Comparison of ENCODE assay signal across 8 mouse cellular contexts in the genomic region with DNA sequence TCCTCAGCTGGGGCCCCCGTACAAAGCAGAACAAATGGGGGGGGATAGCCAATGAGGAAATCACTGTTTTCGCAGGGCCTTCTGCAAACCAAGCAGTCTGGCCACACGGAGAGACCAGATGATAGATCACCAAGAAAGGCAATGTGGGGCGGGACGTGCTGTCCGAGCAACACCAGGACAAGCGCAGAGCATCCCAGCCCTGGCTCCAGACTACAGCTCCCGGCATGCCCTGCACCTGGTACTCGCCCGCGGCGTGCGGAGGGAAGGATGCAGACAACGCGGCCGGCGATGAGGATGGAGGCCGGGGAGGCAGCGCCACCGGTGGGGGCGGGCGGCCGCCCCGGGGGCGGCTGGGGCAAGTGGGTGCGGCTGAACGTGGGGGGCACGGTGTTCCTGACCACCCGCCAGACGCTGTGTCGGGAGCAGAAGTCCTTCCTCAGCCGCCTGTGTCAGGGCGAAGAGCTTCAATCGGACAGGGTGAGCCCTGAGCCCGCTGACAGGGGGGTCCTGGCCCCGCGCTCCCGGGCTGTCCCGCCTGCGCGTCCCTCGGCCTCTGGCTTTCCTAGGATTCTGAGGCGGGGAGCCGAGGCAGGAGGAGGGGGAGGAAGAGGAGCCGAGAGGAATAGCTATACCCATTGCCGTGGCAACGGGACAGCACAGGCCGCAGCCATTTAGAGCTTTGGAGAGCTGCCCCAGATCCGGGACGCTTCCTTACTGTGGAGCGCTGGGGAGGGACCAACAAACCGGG. TPM values are rescaled to one million over a fixed set of nuclear protein-coding genes. Genes with fewer than 3 reads are reported as not detected.
DNase-seq lines count a peak whose midpoint lies in the region; ATAC-seq and TF ChIP-seq lines count a peak whose summit lies in the region.

A gene (plus strand): TSS at position 174 of the 748 bp plus-strand sequence.

- H3K4me1 ChIP-seq in embryonic facial prominence, embryonic 15.5 days, result peaks cover 25% of the 10 kb centered on the region
- H3K4me1 ChIP-seq in heart, embryonic 12.5 days (replicated peaks), result peaks cover 12% of the 10 kb centered on the region
- peaks cover 31% of the 10 kb centered on the region for H3K4me1 ChIP-seq in kidney, embryonic 15.5 days
- peaks cover 19% of the 10 kb centered on the region for H3K4me1 ChIP-seq in limb, embryonic 15.5 days
- peaks cover 15% of the 10 kb centered on the region for H3K4me1 ChIP-seq in midbrain, embryonic 15.5 days
- 0 out of 2 replicates have a peak, but pooled peaks cover 3% of the 10 kb centered on the region for H3K4me1 ChIP-seq in stomach, postnatal 0 days (replicated peaks; ENCODE audit: control insufficient read depth, insufficient read depth)

- peak; percentile 78 for DNase-seq in 3T3-L1 (ENCODE audit: low read depth, low spot score)
- DNase-seq in adrenal gland, postnatal 4 days (ENCODE audit: low spot score in 2 of 2), result peak in 1 of 2 experiments; percentile 67
- DNase-seq in stomach, postnatal 0 days (ENCODE audit: low spot score), result peak; percentile 65

- peak within 1 kb of the TSS; percentile 76 for H3K4me3 ChIP-seq in embryonic facial prominence, embryonic 15.5 days (replicated peaks)
- peak within 1 kb of the TSS; percentile 64 for H3K4me3 ChIP-seq in heart, embryonic 12.5 days
- H3K4me3 ChIP-seq in kidney, embryonic 15.5 days (replicated peaks), result peak within 1 kb of the TSS; percentile 64
- peak within 1 kb of the TSS; percentile 68 for H3K4me3 ChIP-seq in limb, embryonic 15.5 days
- H3K4me3 ChIP-seq in midbrain, embryonic 15.5 days, result peak within 1 kb of the TSS; percentile 80
- H3K4me3 ChIP-seq in stomach, postnatal 0 days (ENCODE audit: low read depth, low read length), result peak within 1 kb of the TSS; percentile 67

- H3K36me3 ChIP-seq in embryonic facial prominence, embryonic 15.5 days, result peaks cover 21% of the 10 kb centered on the region
- H3K36me3 ChIP-seq in heart, embryonic 12.5 days, result peaks cover 8% of the 10 kb centered on the region; the same call in 1 of the 2 replicates
- peaks cover 22% of the 10 kb centered on the region for H3K36me3 ChIP-seq in kidney, embryonic 15.5 days
- peaks cover 21% of the 10 kb centered on the region for H3K36me3 ChIP-seq in limb, embryonic 15.5 days
- H3K36me3 ChIP-seq in midbrain, embryonic 15.5 days (replicated peaks), result 0 out of 2 replicates have a peak, but pooled peaks cover 5% of the 10 kb centered on the region
- H3K36me3 ChIP-seq in stomach, postnatal 0 days (ENCODE audit: control insufficient read depth, insufficient read depth, low read length), result peaks cover 4% of the 10 kb centered on the region; the same call in 1 of the 2 replicates

- WGBS in embryonic facial prominence, embryonic 15.5 days, result 2% methylated on average over 50 of the region's 52 CpGs
- WGBS in heart, embryonic 12.5 days, result 1% methylated on average over 52 of the region's 52 CpGs
- under 1% methylated on average over 52 of the region's 52 CpGs for WGBS in kidney, embryonic 15.5 days
- under 1% methylated on average over 52 of the region's 52 CpGs for WGBS in limb, embryonic 15.5 days
- WGBS in midbrain, embryonic 15.5 days, result 1% methylated on average over 52 of the region's 52 CpGs
- WGBS in stomach, postnatal 0 days, result 2% methylated on average over 46 of the region's 52 CpGs

- no peaks in the 10 kb centered on the region for H3K27me3 ChIP-seq in embryonic facial prominence, embryonic 15.5 days
- peaks cover 23% of the 10 kb centered on the region for H3K27me3 ChIP-seq in heart, embryonic 12.5 days (replicated peaks)
- H3K27me3 ChIP-seq in kidney, embryonic 15.5 days, result 0 out of 2 replicates have a peak, but pooled peaks cover 7% of the 10 kb centered on the region
- H3K27me3 ChIP-seq in limb, embryonic 15.5 days, result peaks cover 8% of the 10 kb centered on the region; the same call in 1 of the 2 replicates
- no peaks in the 10 kb centered on the region for H3K27me3 ChIP-seq in midbrain, embryonic 15.5 days (replicated peaks)
- no peaks in the 10 kb centered on the region for H3K27me3 ChIP-seq in stomach, postnatal 0 days (ENCODE audit: control insufficient read depth, insufficient read depth, low read length)

- peak; percentile 83 for ATAC-seq in embryonic facial prominence, embryonic 15.5 days (ENCODE audit: insufficient number of reproducible peaks, low FRiP score, low TSS enrichment, low read depth)
- peak; percentile 67 for ATAC-seq in heart, embryonic 12.5 days (ENCODE audit: insufficient number of reproducible peaks, low FRiP score)
- ATAC-seq in kidney, embryonic 15.5 days (replicated peaks; ENCODE audit: low FRiP score), result peak; percentile 82
- ATAC-seq in limb, embryonic 15.5 days (ENCODE audit: insufficient number of reproducible peaks, low FRiP score, low TSS enrichment, low read depth), result peak; percentile 80
- peak; percentile 93 for ATAC-seq in midbrain, embryonic 15.5 days (replicated peaks)
- ATAC-seq in stomach, postnatal 0 days (ENCODE audit: low FRiP score, low TSS enrichment), result peak; percentile 73; the same call in 1 of the 2 replicates

- H3K4me2 ChIP-seq in embryonic facial prominence, embryonic 15.5 days (replicated peaks), result peak within 1 kb of the TSS; percentile 73
- H3K4me2 ChIP-seq in heart, embryonic 12.5 days, result peak within 1 kb of the TSS; percentile 76
- H3K4me2 ChIP-seq in kidney, embryonic 15.5 days, result peak within 1 kb of the TSS; percentile 86
- peak within 1 kb of the TSS; percentile 80 for H3K4me2 ChIP-seq in limb, embryonic 15.5 days
- H3K4me2 ChIP-seq in midbrain, embryonic 15.5 days, result peak within 1 kb of the TSS; percentile 77
- peak within 1 kb of the TSS; percentile 80 for H3K4me2 ChIP-seq in stomach, postnatal 0 days (replicated peaks; ENCODE audit: low read depth)

- H3K9ac ChIP-seq in embryonic facial prominence, embryonic 15.5 days, result peak within 1 kb of the TSS; percentile 53
- peak within 1 kb of the TSS; percentile 70 for H3K9ac ChIP-seq in heart, embryonic 12.5 days
- peak within 1 kb of the TSS; percentile 61 for H3K9ac ChIP-seq in kidney, embryonic 15.5 days
- peak within 1 kb of the TSS; percentile 76 for H3K9ac ChIP-seq in limb, embryonic 15.5 days
- peak within 1 kb of the TSS; percentile 89 for H3K9ac ChIP-seq in midbrain, embryonic 15.5 days
- H3K9ac ChIP-seq in stomach, postnatal 0 days (ENCODE audit: low read length), result peak within 1 kb of the TSS; percentile 59

- TF ChIP-seq EP300 in stomach, postnatal 0 days (optimal IDR thresholded peaks at IDR 0.05), result no peak

- H3K27ac ChIP-seq in embryonic facial prominence, embryonic 15.5 days (replicated peaks), result peak within 1 kb of the TSS; percentile 76
- H3K27ac ChIP-seq in heart, embryonic 12.5 days (ENCODE audit: poor library complexity, severe bottlenecking), result no peak within 1 kb of the TSS
- H3K27ac ChIP-seq in kidney, embryonic 15.5 days, result peak within 1 kb of the TSS; percentile 81
- H3K27ac ChIP-seq in limb, embryonic 15.5 days, result peak within 1 kb of the TSS; percentile 63
- H3K27ac ChIP-seq in midbrain, embryonic 15.5 days, result peak within 1 kb of the TSS; percentile 73
- H3K27ac ChIP-seq in stomach, postnatal 0 days (replicated peaks), result peak within 1 kb of the TSS; percentile 77

- no peaks in the 10 kb centered on the region for H3K9me3 ChIP-seq in embryonic facial prominence, embryonic 15.5 days (replicated peaks)
- H3K9me3 ChIP-seq in heart, embryonic 12.5 days (replicated peaks), result no peaks in the 10 kb centered on the region
- no peaks in the 10 kb centered on the region for H3K9me3 ChIP-seq in kidney, embryonic 15.5 days (replicated peaks)
- no peaks in the 10 kb centered on the region for H3K9me3 ChIP-seq in limb, embryonic 15.5 days
- H3K9me3 ChIP-seq in midbrain, embryonic 15.5 days, result no peaks in the 10 kb centered on the region
- H3K9me3 ChIP-seq in stomach, postnatal 0 days (ENCODE audit: control insufficient read depth, low read length), result no peaks in the 10 kb centered on the region

- no peak; the same call in 1 of the 2 replicates for TF ChIP-seq CTCF in stomach, postnatal 0 days (IDR thresholded peaks at IDR 0.05; ENCODE audit: low read depth)

RNA-seq across cellular contexts. Expression of the gene that starts here (rescaled TPM):
- 100 to 1,000 TPM; 107 to 113 TPM for total RNA-seq in adrenal gland, postnatal 4 days (2021)
- polyA plus RNA-seq in embryonic facial prominence, embryonic 15.5 days (2015; fragmentation: Nextera tagmentation; extraction: Ambion mirVana), result 59.0 and 62.5 TPM in 2 replicates
- 19.9 and 21.6 TPM in 2 replicates for polyA plus RNA-seq in heart, embryonic 12.5 days (2016; fragmentation: Nextera tagmentation; extraction: Ambion mirVana)
- polyA plus RNA-seq in kidney, embryonic 15.5 days (2015; fragmentation: Nextera tagmentation; extraction: Ambion mirVana), result 40.0 and 45.8 TPM in 2 replicates
- 45.3 and 45.7 TPM in 2 replicates for polyA plus RNA-seq in limb, embryonic 15.5 days (2015; fragmentation: Nextera tagmentation; extraction: Ambion mirVana)
- polyA plus RNA-seq in midbrain, embryonic 15.5 days (2015; fragmentation: Nextera tagmentation; extraction: Ambion mirVana), result 162 and 163 TPM in 2 replicates
- 25.9 and 26.2 TPM in 2 replicates for polyA plus RNA-seq in stomach, postnatal 0 days (2015; fragmentation: Nextera tagmentation; extraction: Ambion mirVana)
